Mouse (Mus musculus) layer of hippocampus, postnatal 14 days (tissue): ENCODE measurements around the gene Cacna1g. TPM values are rescaled to one million over a fixed set of nuclear protein-coding genes. Genes with fewer than 3 reads are reported as not detected.

Source experiments
- DNase-seq, 2 experiments: peaks; one replicate each; pipeline ENCODE4 v3.0.0; 2021 to 2022; ENCODE audit warnings: low spot score in 2 of 2, mixed read lengths in 1 of 2
- total RNA-seq, 2 experiments: library from RNA; stranded (reverse); gene quantifications; 2 replicates each; pipeline ENCODE4 v1.2.3; 2021

Cacna1g gene
- total RNA-seq, 2 experiments from 2014 or later = 74.7 to 92.9 TPM

DNA sequence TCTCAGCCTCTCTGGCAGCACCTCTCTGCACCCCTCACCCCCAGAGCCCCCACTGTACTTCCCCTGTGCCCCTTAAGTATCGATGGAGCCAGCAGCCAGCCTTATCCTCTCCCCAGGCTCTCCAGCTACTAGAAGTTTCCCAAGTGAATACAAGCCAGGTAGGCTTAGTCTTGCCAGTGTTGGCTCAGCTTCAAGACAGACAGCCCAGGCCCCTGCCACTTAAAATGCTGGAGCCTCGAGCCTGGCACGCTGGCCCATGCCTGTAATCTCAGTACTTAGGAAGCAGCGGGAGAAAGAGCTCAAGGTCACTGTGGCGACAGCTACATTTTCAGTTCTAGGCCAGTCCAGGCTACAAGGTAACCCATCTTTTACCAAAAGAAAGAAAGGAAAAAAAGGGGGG, 24.1 kb downstream of the Cacna1g start:
- DNase-seq = no peak

DNA sequence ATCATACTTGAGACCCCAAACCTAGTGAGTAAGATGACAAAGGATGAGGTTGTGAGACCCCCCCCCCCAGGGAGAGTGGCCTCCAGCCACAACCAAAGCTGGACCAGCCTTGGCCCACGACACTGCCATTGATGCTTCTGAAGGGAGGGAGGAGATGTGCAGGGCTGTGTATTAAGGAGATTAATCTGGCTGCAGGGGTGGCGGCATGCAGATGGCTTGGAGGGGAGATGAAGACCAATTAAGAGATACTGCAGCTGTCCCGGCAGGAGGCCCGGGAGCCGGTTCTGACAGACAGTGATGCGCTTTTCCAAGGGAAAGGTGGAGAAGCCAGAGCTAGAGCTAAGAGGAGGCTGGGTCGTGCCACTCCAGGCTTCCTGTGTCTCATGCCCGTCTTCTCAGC, 24.8 kb downstream of the Cacna1g start:
- no peak for DNase-seq

DNA sequence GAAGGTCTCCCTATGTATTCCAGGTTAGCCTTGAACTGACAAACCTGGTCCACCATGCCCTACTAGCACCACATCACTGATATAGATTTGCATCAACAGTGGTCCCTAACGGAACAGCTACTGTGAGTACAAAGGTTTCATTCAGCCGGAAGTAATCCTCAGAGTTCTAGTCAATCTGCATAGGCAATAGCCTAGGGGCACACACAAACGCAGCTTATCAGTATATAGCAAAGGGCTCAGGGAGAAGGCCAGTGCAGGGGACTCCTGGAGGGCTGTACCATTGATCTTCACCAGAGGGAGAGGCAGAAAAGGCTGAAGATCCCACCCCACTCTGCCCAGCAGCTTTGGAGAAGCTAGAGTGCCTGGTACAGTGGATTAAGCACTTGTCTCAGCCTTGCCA, 27.0 kb downstream of the Cacna1g start:
- no peak for DNase-seq

DNA sequence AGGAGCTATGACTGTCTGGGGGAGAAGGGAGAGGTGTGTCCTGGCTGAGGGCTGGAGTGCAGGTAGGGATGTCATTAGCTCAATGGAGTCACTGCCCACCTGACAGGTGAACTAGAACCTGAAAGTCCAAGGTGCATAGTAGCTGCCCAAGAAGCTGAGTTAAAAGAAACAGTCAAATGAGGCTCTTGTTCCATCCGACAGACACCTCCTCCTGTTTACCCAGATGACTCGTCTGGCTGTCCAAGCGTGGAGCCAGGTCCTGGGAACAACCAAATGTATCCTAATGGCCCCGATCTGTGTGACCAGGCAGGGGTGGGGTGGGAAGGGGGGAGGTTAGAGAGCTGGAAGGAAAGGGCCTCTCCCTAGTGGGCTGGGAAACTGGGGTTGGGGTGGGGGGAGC, 28.7 kb downstream of the Cacna1g start:
- DNase-seq = no peak

DNA sequence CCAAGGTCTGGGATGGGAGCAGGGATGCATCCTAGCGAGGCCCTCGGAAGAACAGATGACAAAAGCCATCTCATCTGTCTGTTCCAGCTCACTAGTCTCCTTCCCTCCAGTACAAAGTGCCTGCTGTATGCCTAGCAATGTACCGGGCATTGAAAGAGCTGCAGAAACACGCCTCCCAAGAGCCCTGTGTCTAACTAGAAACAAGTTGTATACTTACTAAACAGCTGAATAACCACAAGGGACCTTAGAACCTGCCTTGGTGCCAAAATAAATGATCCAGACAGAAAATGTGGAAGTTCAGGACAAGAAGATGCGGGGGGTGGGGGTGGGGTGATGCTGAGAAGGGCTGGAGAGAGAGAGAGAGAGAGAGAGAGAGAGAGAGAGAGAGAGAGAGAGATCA, 29.2 kb downstream of the Cacna1g start:
- no peak for DNase-seq

DNA sequence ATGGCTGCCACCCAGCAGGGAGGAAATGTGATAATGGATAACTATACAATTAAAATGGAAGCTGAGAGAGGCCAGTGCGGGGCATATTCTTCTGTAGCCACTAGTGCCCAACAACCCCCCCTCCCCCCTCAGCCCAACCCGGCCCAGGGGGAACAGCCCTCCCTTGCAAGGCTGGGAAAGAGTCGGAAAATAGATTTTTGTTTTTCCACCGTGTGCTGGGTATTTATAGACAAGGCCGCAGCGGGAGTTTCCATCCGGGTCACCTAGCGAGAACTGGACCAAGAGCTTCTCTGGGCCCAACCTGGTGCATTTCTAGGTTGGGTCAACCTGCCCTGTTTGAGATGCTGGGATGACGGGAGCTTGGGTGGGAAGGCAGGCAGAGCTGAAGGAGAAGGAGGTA, 32.2 kb downstream of the Cacna1g start:
- DNase-seq = no peak

DNA sequence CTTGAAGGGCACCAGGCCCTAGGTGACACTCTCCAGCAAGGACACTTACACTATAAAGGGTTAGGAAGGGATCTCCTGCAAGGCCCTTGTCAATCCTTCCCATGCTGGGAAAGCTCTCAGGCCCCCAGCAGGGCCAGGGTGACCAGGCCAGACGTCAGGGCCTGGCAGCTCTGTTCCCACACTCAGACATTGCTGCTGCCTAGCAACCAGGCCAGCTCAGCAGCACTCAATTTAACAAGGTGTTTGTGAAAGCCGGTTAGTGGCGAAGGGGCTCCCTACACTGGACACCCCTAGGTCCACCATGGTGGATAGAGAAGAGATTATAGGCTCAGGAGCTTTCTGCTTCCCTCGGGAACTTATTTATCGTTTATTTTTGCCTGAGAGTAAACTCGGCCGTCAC, 32.9 kb downstream of the Cacna1g start:
- DNase-seq = no peak

DNA sequence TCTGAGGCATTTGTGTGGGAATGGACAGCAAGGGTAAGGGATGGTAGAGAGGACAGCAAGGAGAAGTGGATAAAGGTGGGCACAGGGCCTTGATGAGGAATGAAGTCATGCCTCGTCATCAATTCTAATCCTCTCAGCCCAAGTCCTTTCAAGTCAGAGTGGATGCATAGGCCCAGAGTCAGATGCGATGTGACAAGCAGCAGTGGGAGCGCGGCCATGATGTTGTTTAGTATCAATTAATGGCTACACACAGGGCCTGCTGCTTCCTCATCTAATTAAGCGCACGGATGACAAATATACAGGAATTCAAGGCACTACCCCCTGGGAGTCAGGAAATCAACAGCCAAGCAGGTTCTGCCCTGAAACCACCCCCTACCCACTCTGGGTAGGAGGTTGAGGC, 33.6 kb downstream of the Cacna1g start:
- DNase-seq = no peak

DNA sequence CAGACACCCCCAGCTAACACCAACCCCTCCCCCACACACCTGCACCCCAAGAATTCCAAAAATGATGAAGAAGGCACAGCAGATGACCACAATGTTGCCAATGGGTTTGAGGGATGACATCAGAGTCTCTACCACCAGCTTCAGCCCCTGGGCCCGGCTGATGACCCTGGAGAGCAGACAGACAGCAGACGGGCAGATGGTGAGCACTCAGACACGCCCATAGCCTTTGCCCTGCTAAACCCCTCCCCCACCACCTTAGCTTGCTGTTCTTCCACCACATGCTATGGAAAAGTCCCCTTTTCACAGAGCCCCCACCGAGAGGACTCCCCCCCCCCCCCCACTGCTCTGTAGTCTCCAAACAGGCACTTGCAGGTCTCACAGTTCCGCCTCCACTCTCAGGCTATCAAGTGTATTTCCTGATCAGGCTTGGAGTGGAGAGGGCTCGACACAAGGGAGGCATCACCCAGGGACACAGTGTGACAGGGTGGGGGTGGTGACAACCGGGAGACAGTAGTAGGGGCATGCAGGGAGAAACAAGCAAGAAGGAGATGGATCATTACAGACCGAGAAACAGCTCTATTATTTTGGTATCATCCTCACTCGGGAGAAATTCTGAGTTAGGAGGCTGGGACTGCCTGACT, 44.9 kb downstream of the Cacna1g start:
- DNase-seq = no peak

DNA sequence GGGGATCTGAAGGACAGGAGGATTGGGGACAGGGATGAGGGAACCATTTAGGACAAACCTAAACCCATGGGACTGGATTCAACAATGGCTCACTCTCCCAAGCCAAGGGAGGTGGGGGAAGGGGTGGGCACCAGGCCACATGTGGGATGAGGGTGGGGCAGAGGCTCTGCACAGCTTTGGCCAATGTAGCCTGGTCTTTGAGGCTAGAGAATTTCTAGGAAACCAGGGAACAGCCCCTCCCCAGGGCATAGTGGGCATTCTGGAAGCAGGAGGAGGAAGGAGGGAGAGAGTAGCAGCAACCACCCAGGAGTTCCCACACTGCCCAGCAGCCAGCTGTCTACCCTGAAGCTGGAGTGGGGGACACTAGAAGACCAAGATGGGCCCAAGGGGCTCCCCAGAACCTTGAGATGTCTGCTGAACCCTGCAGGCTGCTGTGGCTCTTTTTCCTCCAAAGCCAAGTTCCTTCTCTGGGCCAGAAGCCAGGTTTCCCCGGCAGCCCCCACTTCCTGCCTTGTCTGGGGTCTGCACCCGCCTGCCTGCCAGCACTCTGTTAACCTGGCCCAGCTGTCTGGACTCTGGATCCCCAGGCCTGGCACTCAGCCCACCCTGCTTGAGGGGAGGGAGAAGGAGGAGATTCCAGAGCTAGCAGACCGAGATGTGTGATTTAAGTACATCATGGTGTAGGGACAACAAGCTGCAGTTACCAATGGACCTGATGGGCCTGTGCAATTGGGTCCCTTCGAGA, 45.7 kb downstream of the Cacna1g start:
- DNase-seq = peak; percentile 62 to 75

DNA sequence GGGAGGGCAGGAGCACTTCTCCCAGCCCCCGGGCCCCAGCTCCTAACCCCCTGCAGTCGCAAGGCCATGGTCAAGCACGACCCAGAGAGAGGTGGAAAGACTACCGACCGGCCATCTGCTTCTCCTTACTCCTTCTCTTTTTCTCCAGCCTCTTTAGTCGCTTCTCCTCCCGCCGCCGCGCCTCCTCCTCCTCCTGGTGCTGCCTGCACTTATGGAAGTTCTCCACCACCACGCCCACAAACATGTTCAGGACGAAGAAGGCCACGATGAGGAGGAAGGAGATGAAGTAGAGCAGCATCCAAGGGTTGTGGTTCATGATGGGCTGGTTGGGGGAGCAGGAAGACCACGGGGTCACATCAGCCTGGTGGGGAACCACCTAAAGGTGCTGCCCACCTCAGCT, 48.3 kb downstream of the Cacna1g start:
- no peak for DNase-seq

DNA sequence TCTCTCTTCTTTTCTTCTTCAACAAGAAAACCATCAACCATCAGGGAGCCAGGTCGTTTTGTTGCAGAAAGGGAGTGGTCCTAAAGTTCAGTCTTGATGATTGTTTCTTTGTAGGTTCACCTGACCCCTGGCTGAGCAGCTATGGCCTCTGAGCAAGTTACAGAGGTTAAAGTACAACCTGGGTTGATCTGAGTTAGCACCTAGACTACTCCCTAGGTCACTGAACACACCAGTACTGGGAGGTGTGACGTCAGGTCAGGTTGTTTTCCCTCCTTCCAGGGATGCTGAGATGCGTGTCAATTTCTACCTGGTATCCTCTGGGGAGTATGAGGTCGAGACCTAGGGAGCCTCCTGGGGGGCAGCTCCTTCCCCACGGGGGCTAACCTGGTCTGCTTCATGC, 48.8 kb downstream of the Cacna1g start:
- DNase-seq = no peak

DNA sequence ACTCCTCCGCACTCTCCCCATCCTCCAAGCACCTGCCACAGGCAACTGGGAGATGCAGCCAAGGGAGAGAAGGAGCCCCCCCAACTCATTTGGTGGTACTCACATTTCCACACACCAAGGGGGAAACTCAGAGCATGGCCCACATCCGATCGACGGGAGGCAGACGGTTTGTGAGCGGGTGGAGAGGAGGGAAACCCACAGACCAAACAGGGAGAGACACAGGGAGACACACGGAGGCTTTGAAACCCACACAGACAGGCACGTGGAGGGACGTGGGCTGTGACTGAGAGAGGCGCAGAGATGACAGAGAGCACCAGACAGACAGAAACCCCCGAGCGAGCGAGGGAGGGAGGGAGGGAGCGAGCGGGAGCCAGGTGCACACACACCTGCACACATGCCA, 49.6 kb downstream of the Cacna1g start:
- peak in 1 of 2 experiments; percentile 49 for DNase-seq

DNA sequence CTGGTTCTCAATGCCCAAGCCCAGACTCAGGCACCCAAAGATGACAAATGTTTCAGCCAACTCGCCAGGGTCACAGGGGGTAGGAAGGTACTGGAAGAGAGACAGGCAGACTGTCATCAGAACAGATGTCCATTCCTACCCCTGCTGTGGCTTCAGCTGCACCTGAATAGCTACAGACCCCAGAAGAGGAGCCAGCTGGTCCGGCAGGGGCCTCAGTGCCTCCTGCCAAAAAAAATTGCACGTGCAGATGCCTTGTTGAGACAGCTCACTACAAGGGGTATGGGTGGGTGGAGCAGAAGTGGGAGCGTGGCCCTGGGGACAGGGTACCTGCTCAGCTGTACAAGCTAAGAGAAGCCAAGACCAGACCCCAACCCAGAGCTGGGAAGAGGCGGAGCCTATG, 50.1 kb downstream of the Cacna1g start:
- peak in 1 of 2 experiments; percentile 44 for DNase-seq

DNA sequence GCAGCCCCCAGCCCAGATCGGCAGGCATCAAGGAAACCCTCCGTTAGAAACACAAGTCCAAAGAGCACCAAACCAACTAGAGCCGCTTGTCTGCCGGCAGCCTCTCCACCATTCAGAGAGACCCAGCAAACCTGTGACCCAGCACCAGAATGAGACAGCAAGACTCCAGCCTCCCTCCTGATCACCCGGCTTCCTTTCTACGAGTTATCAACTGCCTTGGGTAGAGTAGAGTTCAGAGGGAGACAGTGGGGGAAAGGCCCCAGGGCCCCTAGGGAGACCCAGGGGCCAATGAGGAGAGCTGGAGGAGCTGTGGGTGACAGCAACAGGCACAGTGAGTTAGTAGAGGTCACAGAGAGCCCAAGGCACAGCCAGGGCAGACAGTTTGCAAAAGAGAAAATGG, 53.0 kb downstream of the Cacna1g start:
- DNase-seq = no peak

DNA sequence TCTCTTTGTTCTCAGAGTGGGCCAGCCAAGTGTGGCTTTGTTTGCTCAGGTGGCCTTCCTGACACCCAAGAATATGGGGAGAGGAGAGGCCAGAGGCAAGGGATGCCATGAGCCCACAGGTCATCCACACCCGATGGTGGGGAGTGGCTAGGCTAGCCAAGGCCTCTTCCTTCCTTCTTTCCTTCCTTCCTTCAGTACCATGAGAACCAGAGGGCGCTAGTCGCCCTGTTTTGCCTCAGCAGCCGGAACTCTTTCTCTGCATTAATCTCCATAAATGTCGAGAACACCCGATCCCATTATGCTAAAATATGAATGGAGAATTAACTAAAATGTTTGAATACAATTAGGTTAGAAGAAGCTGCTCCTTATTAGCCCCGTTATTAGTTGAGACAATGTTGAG, 53.7 kb downstream of the Cacna1g start:
- DNase-seq = no peak

DNA sequence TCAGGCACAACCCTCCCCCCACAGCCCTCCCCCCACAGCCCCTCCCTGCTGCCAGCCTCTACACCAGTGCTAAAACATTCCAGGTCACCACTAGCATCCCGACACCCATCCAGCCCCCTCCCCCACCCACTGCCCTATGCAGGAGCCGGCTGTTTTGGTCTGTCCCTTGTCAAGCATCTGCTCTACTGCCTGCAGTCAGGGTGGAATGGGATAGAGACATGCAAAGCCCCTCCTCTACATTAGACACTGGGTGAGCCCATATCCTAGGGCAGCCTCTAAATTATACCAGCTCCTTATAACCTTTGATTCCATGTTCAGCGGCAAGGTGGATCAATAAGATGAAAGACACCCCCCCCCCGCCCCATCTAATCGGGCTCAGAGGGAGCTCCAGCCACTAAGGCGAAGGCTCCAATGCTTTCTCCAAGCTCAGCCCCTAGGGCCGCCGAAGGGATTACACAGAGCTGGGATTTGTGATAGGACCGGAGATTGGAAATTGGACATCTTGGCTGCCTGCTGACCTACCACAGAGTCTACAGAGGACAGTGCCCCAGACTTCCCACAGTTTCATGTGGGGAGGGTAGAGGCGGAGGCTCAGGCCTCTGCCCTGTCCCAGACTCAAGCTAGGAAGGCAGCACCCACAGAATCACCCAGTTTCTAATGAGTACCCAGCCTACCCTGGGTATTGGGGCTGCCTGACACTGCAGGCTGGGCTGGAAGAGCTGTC, 54.8 kb downstream of the Cacna1g start:
- no peak for DNase-seq

DNA sequence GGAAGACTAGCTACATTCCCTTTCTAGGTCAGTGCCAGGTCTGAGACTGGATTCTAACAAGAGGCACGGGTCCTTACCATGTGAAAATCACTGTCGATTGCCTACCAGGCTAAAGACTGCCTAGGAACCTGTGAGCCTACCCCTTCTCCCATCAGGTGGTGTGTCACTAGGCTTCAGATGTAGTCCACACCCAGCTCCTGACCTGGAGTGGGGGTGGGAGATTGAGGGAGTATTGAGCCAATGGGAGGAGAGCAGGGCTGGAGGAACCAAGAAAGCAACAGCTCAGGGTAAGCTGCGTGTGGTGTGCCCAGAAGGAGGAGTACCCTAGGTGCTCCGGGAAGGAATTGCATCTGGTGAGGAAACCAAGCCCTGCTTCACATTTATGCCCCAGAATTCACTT, 60.0 kb downstream of the Cacna1g start:
- no peak for DNase-seq

DNA sequence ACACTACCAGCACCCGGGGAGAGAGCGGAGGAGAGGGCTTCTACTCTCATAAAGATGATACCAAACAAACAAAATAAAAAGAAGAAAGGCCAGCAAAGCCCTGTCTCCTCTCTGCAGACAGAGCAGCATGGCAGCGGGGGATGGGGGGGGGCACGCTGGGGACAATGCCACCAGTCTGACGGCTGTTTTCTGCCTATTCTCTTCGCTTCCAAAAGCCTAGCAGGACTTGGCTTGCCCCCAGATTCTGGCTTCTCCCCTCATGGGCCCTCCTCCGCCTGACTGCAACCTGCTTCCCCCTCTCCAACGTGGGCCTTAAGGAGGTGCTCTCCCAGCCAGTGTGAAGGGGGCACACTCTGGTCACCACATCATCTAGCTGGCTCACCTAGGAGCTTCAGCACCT, 60.5 kb downstream of the Cacna1g start:
- DNase-seq = peak; percentile 64 to 69

DNA sequence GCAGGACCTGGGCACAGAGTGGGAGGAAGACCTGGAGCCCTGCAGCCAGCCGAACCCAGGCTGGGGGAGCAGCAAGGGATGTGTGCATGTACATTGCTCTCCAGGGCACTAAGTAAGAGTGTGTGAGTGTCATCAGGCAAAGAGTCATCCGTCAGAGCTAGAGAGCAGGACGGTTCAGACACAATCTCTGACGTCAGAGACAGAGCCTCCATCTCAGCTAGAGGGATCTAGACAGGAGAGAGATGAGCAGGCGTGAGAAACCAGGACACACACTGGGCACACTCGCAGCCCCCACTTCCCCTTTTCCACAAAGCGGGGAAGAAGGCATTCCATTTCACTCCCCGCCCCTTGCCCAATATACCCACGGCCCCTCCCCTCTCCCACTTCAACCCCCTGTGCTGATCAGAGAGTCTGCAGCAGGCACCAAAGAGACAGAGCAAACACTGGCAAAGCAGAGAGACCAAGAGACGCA, 61.0 kb downstream of the Cacna1g start:
- no peak for DNase-seq

DNA sequence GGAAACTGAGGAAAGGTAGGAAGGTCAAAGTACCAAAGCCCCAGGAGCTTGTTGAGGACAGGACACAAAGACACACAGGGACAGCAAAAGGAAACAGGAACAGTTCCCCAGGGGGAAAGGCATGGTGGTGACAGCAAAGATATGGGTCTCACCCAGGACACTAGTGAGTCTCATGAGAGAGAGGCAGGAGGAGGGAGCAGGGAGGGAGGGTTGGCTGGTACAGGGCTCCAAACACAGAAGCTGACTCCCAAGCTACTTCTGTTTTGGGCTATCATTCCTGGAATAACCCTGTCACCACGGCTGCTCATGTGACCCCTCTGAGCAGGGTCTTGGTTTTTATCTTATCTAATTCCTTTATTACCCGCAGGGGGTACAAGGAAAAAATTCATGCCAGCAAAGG, 61.4 kb downstream of the Cacna1g start:
- DNase-seq = no peak

DNA sequence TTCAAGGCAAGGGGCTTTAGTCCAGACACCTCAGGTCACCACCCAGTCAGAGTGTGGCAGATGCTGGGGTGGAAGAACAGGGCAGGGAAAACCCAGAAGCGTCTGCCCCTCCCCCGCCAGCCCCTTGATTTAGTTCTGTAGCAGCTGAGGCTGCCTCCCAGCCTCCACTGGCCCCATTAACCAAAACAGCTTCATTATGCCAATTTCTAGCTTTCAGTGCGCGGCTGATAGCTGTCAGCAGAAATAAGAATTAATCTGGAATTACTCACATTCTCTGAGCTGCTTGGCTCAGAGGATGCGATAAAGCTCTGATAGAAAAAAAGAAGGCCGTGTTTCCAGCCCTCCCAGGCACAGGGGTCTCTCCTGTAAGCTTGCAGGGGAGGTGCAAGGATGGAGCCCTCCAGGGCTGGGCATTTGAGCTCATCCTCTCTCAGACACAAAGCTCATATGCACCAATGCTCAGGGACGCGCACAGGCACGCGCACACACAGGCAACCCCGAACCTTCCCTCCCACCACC, 66.1 kb downstream of the Cacna1g start:
- no peak for DNase-seq
